Mouse (Mus musculus) intestine, postnatal 0 days (tissue): ENCODE measurements around the gene Syndig1. TPM values are rescaled to one million over a fixed set of nuclear protein-coding genes. Genes with fewer than 3 reads are reported as not detected.

Source experiments
- ATAC-seq: fragments of 200-750 bp; cut with Nextera tagmentation; 2 replicates; pipeline ENCODE4 v1.8.0; 2017; ENCODE audit warnings: mild to moderate bottlenecking, moderate TSS enrichment, moderate library complexity
- H3K27ac ChIP-seq: fragments of 300-500 bp; sonication (generic); 2 replicates; pipeline ENCODE4 v1.5.1; 2014; ENCODE audit warnings: mild to moderate bottlenecking, low read depth, low read length, moderate library complexity
- H3K27me3 ChIP-seq: fragments of 300-500 bp; sonication (generic); replicated peaks from 2 replicates; pipeline ENCODE4 v1.6.1; 2014; ENCODE audit warnings: low read length, mixed read lengths; ENCODE audit not compliant: control insufficient read depth, insufficient read depth
- H3K36me3 ChIP-seq: fragments of 300-500 bp; sonication (generic); 2 replicates; pipeline ENCODE4 v1.6.1; 2014; ENCODE audit warnings: mild to moderate bottlenecking, moderate library complexity; ENCODE audit not compliant: control insufficient read depth, insufficient read depth
- H3K4me1 ChIP-seq: fragments of 300-500 bp; sonication (generic); replicated peaks from 2 replicates; pipeline ENCODE4 v1.6.1; 2014; ENCODE audit warnings: antibody characterized with exemption, low read length, mixed read lengths; ENCODE audit not compliant: control insufficient read depth, insufficient read depth
- H3K4me2 ChIP-seq: fragments of 300-500 bp; sonication (generic); replicated peaks from 2 replicates; pipeline ENCODE4 v1.6.1; 2014; ENCODE audit warnings: low read depth, mild to moderate bottlenecking, moderate library complexity
- H3K4me3 ChIP-seq: fragments of 300-500 bp; sonication (generic); 2 replicates; pipeline ENCODE4 v1.5.1; 2014; ENCODE audit warnings: low read depth, low read length
- H3K9ac ChIP-seq: fragments of 300-500 bp; sonication (generic); 2 replicates; pipeline ENCODE4 v1.6.1; 2014; ENCODE audit warnings: mild to moderate bottlenecking, low read depth, low read length
- H3K9me3 ChIP-seq: fragments of 300-500 bp; sonication (generic); 2 replicates; pipeline ENCODE4 v1.6.1; 2016; ENCODE audit warnings: mixed run types; ENCODE audit not compliant: control insufficient read depth
- CTCF ChIP-seq: sonication (generic); IDR thresholded peaks from 2 replicates; pipeline ENCODE4 v1.5.1; 2016; ENCODE audit warnings: low read depth, mild to moderate bottlenecking, control low read depth, antibody characterized with exemption, moderate library complexity
- WGBS: fragments of 180-500 bp; shearing (Covaris S2); extraction: QIAGEN DNeasy Blood & Tissue Kit; methylation state at CpG from one replicate; pipeline ENCODE4 v1.1.7; 2014; 5-methylcytosine and 5-hydroxymethylcytosine counted together
- polyA plus RNA-seq: library from polyadenylated mRNA; unstranded; fragments of >200 nt; fragmentation: Nextera tagmentation; extraction: Ambion mirVana; gene quantifications from 2 replicates; pipeline ENCODE4 v1.2.1, GENCODE M21; 2015

Gene Syndig1
- polyA plus RNA-seq, 1 experiment from 2014 or later = 12.0 TPM

GRCm38 (mm10) chr2:149998373-149999108, 169.5 kb downstream of the Syndig1 start:
- Histone ChIP-seq H3K9ac (no peak overlapping the region), H3K4me3 (no peak overlapping the region), H3K4me1 (no peaks in the 10 kb centered on the region), H3K36me3 (no peaks in the 10 kb centered on the region), H3K27ac (no peak overlapping the region), H3K27me3 (no peaks in the 10 kb centered on the region), H3K4me2 (no peak overlapping the region), H3K9me3 (no peaks in the 10 kb centered on the region)
- WGBS = 63% methylated on average over 4 of the region's 4 CpGs
- TF ChIP-seq CTCF = 0 out of 2 replicates have a peak, but pooled peaks have one; percentile 13
- no peak for ATAC-seq

GRCm38 (mm10) chr2:150000564-150000963, 171.6 kb downstream of the Syndig1 start:
- no peak for ATAC-seq
- Histone ChIP-seq H3K27me3 (no peaks in the 10 kb centered on the region), H3K9ac (no peak overlapping the region), H3K4me3 (no peak overlapping the region), H3K9me3 (no peaks in the 10 kb centered on the region), H3K36me3 (no peaks in the 10 kb centered on the region), H3K27ac (no peak overlapping the region), H3K4me1 (no peaks in the 10 kb centered on the region), H3K4me2 (no peak overlapping the region)
- TF ChIP-seq CTCF = no peak
- 72% methylated on average over 2 of the region's 2 CpGs for WGBS

GRCm38 (mm10) chr2:150003499-150003898, 174.5 kb downstream of the Syndig1 start:
- no peaks in the 10 kb centered on the region for H3K9me3 ChIP-seq
- ATAC-seq = no peak
- TF ChIP-seq CTCF = no peak
- H3K36me3 ChIP-seq = no peaks in the 10 kb centered on the region
- no peaks in the 10 kb centered on the region for H3K4me1 ChIP-seq
- no peak overlapping the region for H3K4me3 ChIP-seq
- H3K4me2 ChIP-seq = no peak overlapping the region
- H3K27ac ChIP-seq = no peak overlapping the region
- WGBS = 84% methylated on average over 3 of the region's 3 CpGs
- no peaks in the 10 kb centered on the region for H3K27me3 ChIP-seq
- H3K9ac ChIP-seq = no peak overlapping the region

GRCm38 (mm10) chr2:150012787-150013346, 183.9 kb downstream of the Syndig1 start:
- no peak for ATAC-seq
- no peaks in the 10 kb centered on the region for H3K4me1 ChIP-seq
- TF ChIP-seq CTCF = no peak
- no peak overlapping the region for H3K9ac ChIP-seq
- no peak overlapping the region for H3K27ac ChIP-seq
- no peaks in the 10 kb centered on the region for H3K27me3 ChIP-seq
- H3K4me3 ChIP-seq = no peak overlapping the region
- no peak overlapping the region for H3K4me2 ChIP-seq
- H3K9me3 ChIP-seq = no peaks in the 10 kb centered on the region
- H3K36me3 ChIP-seq = no peaks in the 10 kb centered on the region
- 56% methylated on average over 6 of the region's 6 CpGs for WGBS

- no peak for ATAC-seq
- Histone ChIP-seq H3K27me3 (no peaks in the 10 kb centered on the region), H3K27ac (no peak overlapping the region), H3K9me3 (no peaks in the 10 kb centered on the region), H3K4me1 (no peaks in the 10 kb centered on the region), H3K4me2 (no peak overlapping the region), H3K9ac (no peak overlapping the region), H3K36me3 (no peaks in the 10 kb centered on the region), H3K4me3 (no peak overlapping the region)
- no peak for TF ChIP-seq CTCF
- whole genome bisulfite sequencing = 79% methylated on average over 4 of the region's 4 CpGs
Observed at GRCm38 (mm10) chr2:150013785-150014184, 184.8 kb downstream of the Syndig1 start.

GRCm38 (mm10) chr2:150016303-150016702, 187.3 kb downstream of the Syndig1 start:
- 74% methylated on average over 5 of the region's 5 CpGs for WGBS
- TF ChIP-seq CTCF = no peak

More at GRCm38 (mm10) chr2:150016303-150016702, 187.3 kb downstream of the Syndig1 start:
- no peaks in the 10 kb centered on the region for H3K4me1 ChIP-seq
- H3K9me3 ChIP-seq = no peaks in the 10 kb centered on the region
- H3K4me3 ChIP-seq = no peak overlapping the region
- no peak for ATAC-seq
- no peak overlapping the region for H3K27ac ChIP-seq
- no peaks in the 10 kb centered on the region for H3K36me3 ChIP-seq
- no peak overlapping the region for H3K4me2 ChIP-seq
- no peaks in the 10 kb centered on the region for H3K27me3 ChIP-seq
- no peak overlapping the region for H3K9ac ChIP-seq
